Mouse (Mus musculus) olfactory bulb, adult 2 months (tissue): Measurements from ENCODE around the gene Rfc1. TPM values are rescaled to one million over a fixed set of nuclear protein-coding genes. Genes with fewer than 3 reads are reported as not detected.
"Not testable (repeated sequence)": the region's sequence is repeated elsewhere in the genome, so short reads cannot be mapped to it uniquely, and the experiment has no call there.

Source experiments
- H3K27ac ChIP-seq: fragments of 200-500 bp; 2 replicates; pipeline ENCODE4 v1.5.1; 2012; ENCODE audit warnings: low read depth, low read length; ENCODE audit not compliant: insufficient read depth
- H3K4me1 ChIP-seq: fragments of 200-500 bp; 2 replicates; pipeline ENCODE4 v1.6.1; 2012; ENCODE audit warnings: low read length; ENCODE audit not compliant: control insufficient read depth, insufficient read depth
- H3K4me3 ChIP-seq: fragments of 200-500 bp; 2 replicates; pipeline ENCODE4 v1.5.1; 2012; ENCODE audit warnings: mild to moderate bottlenecking, low read depth, low read length, moderate library complexity; ENCODE audit not compliant: insufficient read depth
- CTCF ChIP-seq: fragments of 200-500 bp; IDR thresholded peaks from 2 replicates; pipeline ENCODE4 v1.5.1; 2012; ENCODE audit warnings: low read depth, mild to moderate bottlenecking, low read length, moderate library complexity; ENCODE audit not compliant: insufficient read depth
- POLR2A ChIP-seq: fragments of 200-500 bp; IDR thresholded peaks from 2 replicates; pipeline ENCODE4 v1.6.1; 2012; ENCODE audit warnings: mild to moderate bottlenecking, low read depth, low read length, moderate library complexity; ENCODE audit not compliant: insufficient read depth
- WGBS: fragments of 180-500 bp; shearing (Covaris S2); methylation state at CpG from one replicate; pipeline ENCODE4 v1.1.7; 2018; 5-methylcytosine and 5-hydroxymethylcytosine counted together
- polyA plus RNA-seq: library from polyadenylated mRNA; stranded (reverse); fragments of >200 nt; gene quantifications from 2 replicates; pipeline ENCODE4 v1.2.4, GENCODE M21; 2012; ENCODE audit warnings: low replicate concordance; ENCODE audit not compliant: missing spikeins, insufficient read depth, insufficient read length

Rfc1 gene
- polyA plus RNA-seq, 1 experiment, result not detected

DNA sequence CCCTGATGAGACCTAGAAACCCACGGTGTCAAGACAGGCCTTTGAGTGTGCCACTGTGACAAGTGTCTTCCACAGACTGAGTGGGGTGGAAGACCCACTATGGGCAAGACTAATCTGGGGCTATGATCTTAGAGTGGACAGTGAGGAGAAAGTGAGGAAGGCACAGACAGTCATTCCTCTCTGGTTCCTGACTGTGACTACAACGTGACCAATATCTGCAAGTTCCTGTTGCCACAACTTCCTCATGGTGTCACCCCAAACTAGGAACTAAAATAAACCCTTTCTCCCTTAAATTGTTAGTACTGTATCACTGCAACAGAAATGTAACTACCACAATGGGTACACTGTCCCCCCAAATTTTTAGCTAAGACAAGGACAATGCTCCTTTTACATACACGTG lies 26.6 kb downstream of the Rfc1 start:
- WGBS, result 93% methylated on average over 3 of the region's 3 CpGs
- Histone ChIP-seq H3K27ac (no peak overlapping the region), H3K4me1 (no peaks in the 10 kb centered on the region), H3K4me3 (no peak overlapping the region)
- TF ChIP-seq CTCF (no peak), POLR2A (no peak)

DNA sequence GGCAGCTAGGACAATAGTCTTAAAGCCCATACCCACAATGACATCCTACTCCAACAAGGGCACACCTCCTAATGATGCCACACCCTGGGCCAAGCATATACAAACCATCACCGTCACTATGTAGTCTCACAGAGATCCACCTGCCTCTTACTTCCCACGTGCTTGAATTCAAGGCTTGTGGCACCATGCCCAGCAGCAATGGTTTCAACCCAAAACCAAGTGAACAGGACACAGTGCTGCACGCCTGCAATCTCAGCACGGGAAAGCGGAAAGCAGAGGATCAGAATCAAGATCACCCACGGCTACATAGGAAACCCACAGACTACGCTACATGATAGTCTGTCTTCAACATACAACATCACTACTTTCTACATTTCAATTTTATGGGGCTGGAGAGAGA lies 27.3 kb downstream of the Rfc1 start:
- Histone ChIP-seq H3K27ac (no peak overlapping the region), H3K4me3 (no peak overlapping the region), H3K4me1 (no peaks in the 10 kb centered on the region)
- 96% methylated on average over 7 of the region's 7 CpGs for WGBS
- TF ChIP-seq POLR2A, result no peak
- no peak for TF ChIP-seq CTCF

DNA sequence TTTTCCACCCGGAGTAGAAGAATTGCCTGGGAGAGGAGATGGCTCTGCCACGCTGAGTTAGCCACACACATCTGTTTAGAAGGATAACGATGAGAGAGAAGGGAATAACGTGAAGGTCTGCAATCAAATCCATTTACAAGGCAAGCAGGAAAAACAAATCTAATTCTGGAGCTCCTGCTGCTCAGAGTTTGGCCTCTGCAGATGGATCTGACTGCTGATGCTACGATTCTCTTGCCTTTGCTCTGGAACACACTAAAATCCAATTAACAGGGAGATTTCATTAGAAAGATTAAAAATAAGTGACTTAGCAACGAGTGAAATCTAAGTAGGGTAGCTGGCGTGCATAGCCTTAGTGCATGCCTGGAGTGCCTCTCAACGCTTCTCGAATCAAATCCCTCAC lies 30.0 kb downstream of the Rfc1 start:
- 49% methylated on average over 9 of the region's 9 CpGs for WGBS
- no peak for TF ChIP-seq POLR2A
- no peak for TF ChIP-seq CTCF
- no peak overlapping the region for H3K4me3 ChIP-seq
- H3K4me1 ChIP-seq, result no peaks in the 10 kb centered on the region
- H3K27ac ChIP-seq, result no peak overlapping the region

DNA sequence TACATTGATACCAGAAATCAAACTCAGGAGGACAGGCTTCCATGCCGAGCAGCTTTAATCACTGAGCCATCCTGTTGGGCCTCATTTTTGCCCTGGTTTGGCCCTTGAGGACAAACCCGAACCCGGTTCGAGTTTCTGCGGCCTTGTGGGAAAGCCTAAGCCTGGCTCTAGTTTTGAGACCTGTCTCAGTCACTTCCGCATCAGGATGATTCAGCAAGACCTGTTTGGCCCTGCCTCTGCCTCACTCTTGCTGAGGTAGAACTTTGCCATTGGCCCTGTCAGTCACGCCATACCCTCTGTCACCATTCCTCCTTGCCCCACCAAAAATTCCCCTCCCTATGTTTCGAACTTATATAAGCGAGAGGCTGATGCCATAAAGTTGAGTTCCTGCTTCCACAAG lies 35.3 kb downstream of the Rfc1 start:
- 96% methylated on average over 9 of the region's 9 CpGs for WGBS
- no peak for TF ChIP-seq POLR2A
- no peak for TF ChIP-seq CTCF
- Histone ChIP-seq H3K4me1 (no peaks in the 10 kb centered on the region), H3K4me3 (no peak overlapping the region), H3K27ac (no peak overlapping the region)

DNA sequence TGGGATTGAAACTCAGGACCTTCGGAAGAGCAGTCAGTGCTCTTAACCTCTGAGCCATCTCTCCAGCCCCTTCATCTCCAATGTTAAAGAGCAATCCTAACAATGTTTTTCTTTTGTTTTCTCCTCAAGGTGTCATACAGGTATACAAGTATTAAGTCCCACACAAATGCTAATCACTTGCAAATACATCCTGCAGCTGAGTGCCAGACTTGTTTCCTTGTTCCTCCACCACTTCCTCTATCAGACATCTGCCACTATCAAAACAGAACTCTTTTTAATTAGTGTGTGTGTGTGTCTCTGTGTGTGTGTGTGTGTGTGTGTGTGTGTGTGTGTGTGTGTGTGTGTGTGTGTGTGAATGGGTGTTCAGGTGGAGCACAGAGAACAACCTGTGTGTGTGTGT lies 35.8 kb downstream of the Rfc1 start:
- not testable (repeated sequence) for H3K4me3 ChIP-seq, H3K27ac ChIP-seq, H3K4me1 ChIP-seq
- 97% methylated on average over 1 of the region's 1 CpGs for WGBS

DNA sequence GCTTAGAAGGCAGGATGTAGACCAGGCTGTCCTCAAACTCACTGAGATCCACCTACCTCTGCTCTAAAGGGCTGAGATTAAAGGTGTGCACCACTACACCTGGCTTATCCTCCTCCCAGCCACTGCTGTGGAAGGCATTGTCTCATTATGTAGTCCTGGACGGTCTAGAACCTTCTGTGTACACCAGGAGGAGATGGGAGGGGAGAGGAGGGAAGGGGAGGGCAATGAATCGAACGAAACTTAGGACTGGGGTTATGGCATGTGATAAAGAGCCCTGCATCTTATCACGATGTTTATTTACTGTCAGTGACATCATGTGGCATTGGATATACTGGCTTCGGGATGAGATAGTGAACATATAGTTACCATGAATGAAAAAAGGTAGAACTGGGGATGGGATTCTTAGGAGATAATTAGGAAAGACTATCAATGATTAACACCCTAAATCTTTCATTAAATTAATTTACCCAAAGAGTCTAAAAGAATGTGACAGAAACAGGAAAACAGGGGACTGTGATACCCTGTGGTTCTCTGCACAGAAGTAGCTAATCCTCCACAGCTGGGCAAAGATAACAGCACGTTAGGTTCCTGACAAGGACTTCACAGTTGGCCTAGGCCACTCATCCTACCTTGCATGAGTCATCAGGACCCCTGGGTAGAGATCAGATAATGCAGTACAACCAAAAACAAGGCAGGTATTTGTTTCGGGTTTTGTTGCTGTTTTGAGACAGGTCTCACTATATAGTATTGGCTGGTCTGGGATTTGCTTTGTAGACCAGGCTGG lies 37.1 kb downstream of the Rfc1 start:
- TF ChIP-seq CTCF (no peak), POLR2A (no peak)
- no peak overlapping the region for H3K4me3 ChIP-seq
- 84% methylated on average over 7 of the region's 7 CpGs for WGBS
- no peak overlapping the region for H3K27ac ChIP-seq
- no peaks in the 10 kb centered on the region for H3K4me1 ChIP-seq

DNA sequence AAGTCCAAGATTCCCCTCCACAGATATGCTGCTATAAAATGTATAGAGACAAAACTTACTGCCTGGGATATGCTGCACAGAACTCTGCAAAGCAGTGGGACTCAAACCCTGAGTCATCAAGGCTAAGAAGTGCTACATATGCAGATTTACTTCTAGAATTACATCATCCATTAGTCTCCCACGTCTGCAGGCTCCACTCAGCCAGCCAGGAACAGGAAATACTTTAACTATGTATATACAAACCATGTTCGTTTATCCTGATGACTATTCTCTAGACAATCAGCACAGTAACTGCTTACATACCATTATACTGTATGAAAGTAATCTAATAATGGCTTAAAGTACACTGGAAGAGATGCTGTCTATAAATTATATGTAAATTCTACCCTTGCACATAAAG lies 41.2 kb downstream of the Rfc1 start:
- no peak for TF ChIP-seq CTCF
- TF ChIP-seq POLR2A, result no peak
- 28% methylated on average over 2 of the region's 2 CpGs for WGBS
- no peak overlapping the region for H3K4me3 ChIP-seq
- H3K27ac ChIP-seq, result no peak overlapping the region
- H3K4me1 ChIP-seq, result no peaks in the 10 kb centered on the region

DNA sequence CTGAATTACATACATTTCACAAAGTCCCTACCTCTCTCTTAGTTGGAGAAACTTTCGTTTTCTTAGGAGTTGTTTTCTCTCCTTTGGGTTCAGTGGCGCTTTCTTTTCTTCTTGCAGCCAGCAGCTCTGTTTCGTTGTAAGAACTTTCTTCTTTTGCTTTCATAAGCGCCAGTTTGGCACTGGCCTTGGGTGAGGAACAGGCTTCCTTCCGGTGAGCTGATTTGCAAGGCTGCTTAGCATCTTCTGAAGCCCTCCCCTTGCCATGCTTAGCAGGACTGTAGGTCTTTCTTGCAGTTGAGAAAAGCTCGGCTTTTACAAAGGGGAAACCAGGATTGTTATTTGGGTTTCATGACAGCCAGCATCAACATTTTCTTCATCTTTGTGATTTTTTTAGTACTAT lies 41.8 kb downstream of the Rfc1 start:
- 54% methylated on average over 6 of the region's 6 CpGs for WGBS
- no peak for TF ChIP-seq POLR2A
- no peak for TF ChIP-seq CTCF
- no peaks in the 10 kb centered on the region; the same call in 1 of the 2 replicates for H3K4me1 ChIP-seq
- H3K27ac ChIP-seq, result no peak overlapping the region
- no peak overlapping the region for H3K4me3 ChIP-seq

DNA sequence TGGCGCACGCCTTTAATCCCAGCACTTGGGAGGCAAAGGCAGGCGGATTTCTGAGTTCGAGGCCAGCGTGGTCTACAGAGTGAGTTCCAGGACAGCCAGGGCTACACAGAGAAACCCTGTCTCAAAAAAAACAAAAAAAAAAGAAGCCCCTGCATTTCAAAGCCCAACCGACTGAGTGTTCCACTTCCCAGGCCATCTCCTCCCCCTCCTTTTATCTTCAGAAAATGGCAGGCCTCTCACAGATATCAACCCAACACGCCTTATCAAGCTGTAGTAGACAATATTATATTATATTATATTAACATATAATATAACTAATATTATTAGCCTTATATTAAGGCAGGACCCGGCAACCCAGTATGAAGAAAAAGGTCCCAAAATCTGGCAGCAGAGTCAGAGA lies 46.5 kb downstream of the Rfc1 start:
- H3K4me3 ChIP-seq, H3K4me1 ChIP-seq, H3K27ac ChIP-seq: not testable (repeated sequence)
- WGBS, result 92% methylated on average over 8 of the region's 8 CpGs
